Mouse (Mus musculus): Measurements from ENCODE around the gene Acot11. TPM values are rescaled to one million over a fixed set of nuclear protein-coding genes. Genes with fewer than 3 reads are reported as not detected.

The Acot11 gene
- polyA plus RNA-seq (2014; fragmentation: Illumina TruSeq; extraction: RNeasy Lipid Tissue Mini Kit (QIAGEN cat#74804); ENCODE audit: insufficient read depth, low read depth, low replicate concordance), result 3.0 TPM

DNA sequence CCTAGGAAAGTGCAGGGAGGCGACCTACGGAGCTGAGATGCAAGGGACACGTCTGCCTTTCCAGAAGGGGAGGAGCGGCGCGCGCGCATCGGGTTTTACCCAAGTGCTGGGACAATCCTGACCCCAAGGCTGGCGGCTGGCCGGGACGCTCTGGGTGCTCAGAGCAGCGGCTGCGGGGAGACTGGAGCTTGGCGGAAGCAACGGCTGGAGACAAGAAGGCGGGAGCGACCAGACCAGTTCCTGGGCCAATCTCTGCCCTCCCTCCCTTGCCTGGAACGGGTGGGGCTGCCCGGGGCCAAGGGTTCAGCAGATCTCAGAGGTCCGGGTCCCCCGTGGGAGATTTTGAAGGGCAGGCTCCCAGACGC is at the start of gene Acot11:
TSS of gene Acot11 (minus strand) at position 89 of the 365 bp plus-strand sequence.

DNA sequence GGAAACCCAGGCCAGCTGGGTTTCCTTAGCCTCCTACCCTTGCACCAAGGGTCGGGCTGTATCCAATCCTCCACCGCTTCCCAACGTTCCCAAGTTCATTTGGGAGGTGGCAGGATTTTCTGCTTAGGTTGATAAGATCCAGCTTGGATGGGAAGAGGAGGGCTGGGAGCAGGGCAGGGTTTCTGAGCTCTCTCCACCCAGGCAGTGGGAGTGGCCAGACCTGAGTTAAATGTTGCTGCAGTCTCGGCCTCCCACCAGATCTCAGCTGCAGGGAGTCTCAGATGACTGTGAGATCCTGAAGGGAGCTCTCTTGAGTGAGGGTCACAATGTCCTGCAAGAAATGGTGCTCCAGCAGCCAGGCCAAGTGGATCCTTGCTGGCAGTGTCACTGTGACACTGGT is 71.2 kb downstream of the Acot11 start, which contains the start of gene Fam151a:
TSS of gene Fam151a (plus strand) at position 254 of the 400 bp plus-strand sequence.

DNA sequence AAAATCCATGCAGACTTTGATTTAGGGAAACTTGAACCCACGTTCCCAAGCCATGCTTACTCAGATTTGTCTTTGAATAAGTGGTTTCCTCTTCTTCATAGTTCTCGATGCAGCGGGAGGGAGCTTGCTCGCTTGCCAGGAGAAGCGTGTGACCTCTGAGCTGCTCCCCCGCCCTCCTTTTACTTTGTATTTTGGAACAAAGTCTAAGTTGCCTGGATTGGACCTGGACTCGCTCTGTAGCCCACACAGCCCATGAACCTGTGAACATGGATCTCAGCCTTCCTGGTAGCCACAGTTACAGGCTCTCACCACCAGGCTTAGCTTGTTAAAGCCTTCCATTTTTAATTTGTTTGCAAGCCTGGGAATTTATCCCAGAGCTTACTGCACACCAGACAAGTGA is 74.0 kb downstream of the Acot11 start, which contains the start of gene Mroh7:
TSS of gene Mroh7 (minus strand) at position 112 of the 400 bp plus-strand sequence.

Other genes starting within 250 kb of the Acot11 start
- 22.9 TPM for gene Dhcr24, start 244.0 kb downstream of the Acot11 start, polyA plus RNA-seq (2014; fragmentation: Illumina TruSeq; extraction: RNeasy Lipid Tissue Mini Kit (QIAGEN cat#74804); ENCODE audit: insufficient read depth, low read depth, low replicate concordance)
- gene Lexm, start 187.8 kb downstream of the Acot11 start, polyA plus RNA-seq (2014; fragmentation: Illumina TruSeq; extraction: RNeasy Lipid Tissue Mini Kit (QIAGEN cat#74804); ENCODE audit: insufficient read depth, low read depth, low replicate concordance), result not detected
- gene Ttc22, start 182.6 kb downstream of the Acot11 start, polyA plus RNA-seq (2014; fragmentation: Illumina TruSeq; extraction: RNeasy Lipid Tissue Mini Kit (QIAGEN cat#74804); ENCODE audit: insufficient read depth, low read depth, low replicate concordance), result 1.2 TPM
- 3.2 TPM for gene Pars2, start 153.9 kb downstream of the Acot11 start, polyA plus RNA-seq (2014; fragmentation: Illumina TruSeq; extraction: RNeasy Lipid Tissue Mini Kit (QIAGEN cat#74804); ENCODE audit: insufficient read depth, low read depth, low replicate concordance)
- 24.4 TPM for gene Ttc4, start 126.1 kb downstream of the Acot11 start, polyA plus RNA-seq (2014; fragmentation: Illumina TruSeq; extraction: RNeasy Lipid Tissue Mini Kit (QIAGEN cat#74804); ENCODE audit: insufficient read depth, low read depth, low replicate concordance)
- gene Mroh7, start 74.1 kb downstream of the Acot11 start, polyA plus RNA-seq (2014; fragmentation: Illumina TruSeq; extraction: RNeasy Lipid Tissue Mini Kit (QIAGEN cat#74804); ENCODE audit: insufficient read depth, low read depth, low replicate concordance), result 0.24 TPM
- gene Fam151a, start 71.1 kb downstream of the Acot11 start, polyA plus RNA-seq (2014; fragmentation: Illumina TruSeq; extraction: RNeasy Lipid Tissue Mini Kit (QIAGEN cat#74804); ENCODE audit: insufficient read depth, low read depth, low replicate concordance), result 0.23 TPM
- 19.8 TPM for gene Ssbp3, start 105.7 kb upstream of the Acot11 start, polyA plus RNA-seq (2014; fragmentation: Illumina TruSeq; extraction: RNeasy Lipid Tissue Mini Kit (QIAGEN cat#74804); ENCODE audit: insufficient read depth, low read depth, low replicate concordance)

Data from lung, adult 10 weeks (tissue).